Mouse (Mus musculus) spleen, adult 12 weeks (tissue): Measurements from ENCODE around the gene Gchfr.

Source experiments
- DNase-seq: peaks from one replicate; pipeline ENCODE4 v3.0.0; 2022; ENCODE audit warnings: low spot score

Gene Gchfr

DNA sequence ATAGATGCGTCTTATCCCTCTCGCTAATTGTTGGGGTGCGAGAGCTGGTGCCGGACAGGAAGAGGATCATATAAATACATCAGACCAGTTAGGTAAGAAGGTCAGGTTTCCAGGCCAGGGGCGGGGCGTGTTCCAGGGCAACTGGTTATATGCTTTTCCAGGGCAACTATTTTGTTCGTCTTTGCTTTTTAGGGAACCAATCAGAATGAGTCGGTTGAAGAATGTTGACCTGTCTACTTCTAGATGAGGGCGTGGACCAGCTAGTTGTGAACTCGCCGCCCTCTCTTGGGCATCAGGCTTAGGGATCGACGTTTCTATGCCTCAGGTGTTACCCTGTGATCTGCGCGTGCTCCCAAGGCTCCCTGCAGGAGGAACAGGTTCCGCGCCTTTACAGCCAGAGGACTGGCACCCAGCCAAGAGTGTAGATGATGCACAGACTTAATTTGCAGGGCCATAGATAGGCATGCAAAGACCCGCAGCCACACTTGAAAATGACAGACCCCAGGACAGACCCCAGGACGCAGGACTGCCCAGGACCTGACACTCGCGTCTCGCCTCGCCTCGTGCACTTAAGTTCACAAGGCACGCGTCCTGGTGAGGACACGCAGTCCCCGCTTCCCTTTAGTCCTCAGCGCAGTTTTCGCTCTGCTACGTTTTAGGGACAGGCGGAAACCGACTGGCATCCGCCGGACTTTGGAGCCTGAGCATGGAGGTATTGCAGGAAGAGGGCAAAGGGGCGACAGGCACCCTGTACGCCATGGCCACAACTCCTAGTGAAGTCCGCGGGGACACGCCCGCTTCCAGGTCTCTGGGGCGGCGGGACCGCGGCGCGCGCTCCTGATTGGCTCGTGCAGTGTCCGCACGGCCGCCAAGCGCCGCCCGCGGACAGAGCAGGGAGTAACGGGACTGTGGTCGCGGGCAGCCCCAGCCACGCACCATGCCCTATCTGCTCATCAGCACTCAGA, at the start of gene Gchfr:
Gene Gchfr, plus strand, starts transcription at position 873 of the 965 bp plus-strand sequence.
- DNase-seq, result peak; percentile 20

DNA sequence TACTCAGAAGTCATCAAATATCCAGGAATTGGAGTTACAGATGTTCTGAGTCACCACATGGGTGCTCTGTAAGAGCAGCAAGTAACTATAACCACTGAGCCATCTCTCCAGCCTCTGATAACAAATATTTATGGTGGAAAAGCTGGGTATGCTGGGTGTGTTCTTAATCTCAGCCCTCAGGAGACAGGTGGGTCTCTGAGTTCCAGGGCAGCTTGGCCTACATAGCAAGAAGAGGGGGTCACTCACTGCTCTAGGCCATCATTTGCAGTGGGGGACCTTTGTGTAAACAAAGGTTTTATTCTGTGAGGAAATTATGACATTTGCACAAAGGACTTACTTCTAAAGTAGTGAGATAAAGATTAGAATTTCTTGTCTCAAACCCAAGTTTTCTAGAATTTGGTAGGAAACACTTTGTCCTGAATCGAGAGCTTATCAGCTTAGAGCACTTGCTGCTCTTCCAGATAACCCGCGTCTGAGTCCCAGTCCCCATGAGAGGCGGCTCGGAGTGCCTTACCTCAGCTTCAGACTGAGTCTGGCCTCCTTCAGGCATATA, 31.2 kb upstream of the Gchfr start:
- peak; percentile 16 for DNase-seq

DNA sequence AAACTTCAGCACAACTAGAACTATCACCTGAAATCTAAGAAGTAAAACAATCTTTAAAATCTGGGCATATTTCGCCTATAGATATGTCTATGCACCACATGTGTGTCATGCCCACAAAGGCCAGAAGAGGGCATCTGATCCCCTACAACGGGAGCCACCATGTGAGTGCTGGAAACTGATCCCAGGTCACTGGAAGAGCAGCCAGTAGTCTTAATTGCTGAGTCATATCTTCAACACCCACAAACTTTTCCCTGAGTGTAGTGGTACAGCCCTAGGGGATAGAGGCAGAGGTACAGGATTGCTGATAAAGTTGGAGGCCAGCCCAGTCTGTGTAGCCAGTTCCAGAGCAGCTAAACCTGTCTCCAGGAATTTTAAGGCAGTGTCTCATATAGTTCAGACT, 22.4 kb upstream of the Gchfr start:
- no peak for DNase-seq

GRCm38 (mm10) chr2:119146435-119146834, 21.1 kb upstream of the Gchfr start:
- DNase-seq, result no peak

- DNase-seq, result no peak
Measured at GRCm38 (mm10) chr2:119147160-119147678, 20.4 kb upstream of the Gchfr start.

DNA sequence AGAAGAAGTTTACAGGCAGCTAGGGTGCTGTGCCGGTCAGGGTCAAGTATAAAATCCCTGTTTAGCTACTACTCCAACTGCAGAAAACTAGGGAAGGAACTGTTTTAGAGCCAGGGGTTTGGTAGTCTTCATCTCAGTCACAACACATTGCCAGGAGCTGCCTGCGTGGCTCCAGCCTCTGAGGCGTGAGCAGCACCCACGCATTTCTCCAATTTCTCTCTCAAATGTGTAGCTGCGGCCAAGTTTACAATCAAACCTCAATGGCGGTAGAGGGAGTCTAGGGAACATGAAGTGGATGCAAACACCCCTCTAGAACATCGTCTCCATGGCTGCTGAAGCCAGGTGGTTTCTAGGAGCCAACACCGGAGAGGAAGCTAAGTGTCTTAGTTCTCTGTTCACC, 19.8 kb upstream of the Gchfr start:
- no peak for DNase-seq

GRCm38 (mm10) chr2:119152255-119152654, 15.3 kb upstream of the Gchfr start:
- DNase-seq, result no peak

DNA sequence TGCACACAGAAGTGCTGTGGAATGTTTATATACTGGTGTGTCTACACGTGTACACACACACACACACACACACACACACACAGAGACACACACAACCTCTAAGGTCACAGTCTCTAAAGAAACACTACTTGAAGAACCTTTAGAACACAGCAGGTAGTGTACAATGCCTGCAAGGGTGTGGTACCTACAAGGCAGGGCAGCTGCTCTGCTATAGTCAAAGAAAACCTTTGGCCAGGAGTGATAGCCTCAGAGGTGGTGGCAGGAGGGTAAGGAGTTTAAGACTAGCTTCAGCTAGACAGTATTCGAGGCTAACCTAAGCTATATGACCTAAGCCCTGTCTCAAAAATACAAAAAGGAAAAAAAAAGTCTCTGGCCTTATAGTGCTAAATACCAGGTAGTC, 12.9 kb upstream of the Gchfr start:
- no peak for DNase-seq

DNA sequence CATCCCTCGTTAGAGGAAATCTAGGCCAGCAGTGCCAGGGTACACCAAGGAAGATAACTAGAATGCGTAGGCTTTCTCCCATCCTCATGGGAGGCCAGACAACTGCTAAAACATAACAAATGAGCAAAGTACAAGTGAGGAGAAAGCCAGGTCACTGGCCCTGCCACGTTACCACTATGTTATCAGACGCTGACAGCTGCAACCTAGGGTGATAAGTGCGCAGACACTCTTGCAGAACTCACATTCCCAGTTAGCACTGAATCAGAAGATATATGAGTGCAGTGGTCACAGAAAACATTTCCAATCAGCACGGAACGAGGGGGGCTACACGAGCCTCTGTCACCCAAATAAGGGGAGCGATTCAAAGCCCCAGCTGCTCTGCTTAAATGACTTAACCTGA, 12.2 kb upstream of the Gchfr start:
- peak; percentile 69 for DNase-seq

- peak; percentile 27 for DNase-seq
Measured at GRCm38 (mm10) chr2:119156081-119156680, 11.4 kb upstream of the Gchfr start.

GRCm38 (mm10) chr2:119156681-119157572, 10.6 kb upstream of the Gchfr start, which contains the start of gene Rmdn3:
Gene Rmdn3, minus strand, starts transcription at chr2:119157034.
- peak; percentile 93 for DNase-seq

DNA sequence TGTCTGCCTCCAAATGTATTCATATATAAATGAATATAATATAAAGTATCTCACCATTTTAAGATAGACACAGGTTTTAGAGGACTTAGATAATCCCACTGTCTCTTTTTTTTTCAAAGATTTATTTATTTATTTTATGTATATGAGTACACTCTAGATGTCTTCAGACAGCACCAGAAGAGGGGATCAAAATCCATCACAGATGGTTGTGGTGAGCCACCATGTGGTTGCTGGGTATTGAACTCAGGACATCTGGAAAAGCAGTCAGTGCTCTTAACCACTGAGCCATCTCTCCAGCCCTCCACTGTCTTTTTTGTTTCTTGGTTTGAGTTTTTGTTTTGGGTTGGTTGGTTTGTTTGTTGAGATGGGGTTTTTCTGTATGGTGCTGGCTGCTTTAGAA, 9.7 kb upstream of the Gchfr start:
- no peak for DNase-seq

- DNase-seq, result no peak
Measured at GRCm38 (mm10) chr2:119161247-119161646, 6.3 kb upstream of the Gchfr start.

DNA sequence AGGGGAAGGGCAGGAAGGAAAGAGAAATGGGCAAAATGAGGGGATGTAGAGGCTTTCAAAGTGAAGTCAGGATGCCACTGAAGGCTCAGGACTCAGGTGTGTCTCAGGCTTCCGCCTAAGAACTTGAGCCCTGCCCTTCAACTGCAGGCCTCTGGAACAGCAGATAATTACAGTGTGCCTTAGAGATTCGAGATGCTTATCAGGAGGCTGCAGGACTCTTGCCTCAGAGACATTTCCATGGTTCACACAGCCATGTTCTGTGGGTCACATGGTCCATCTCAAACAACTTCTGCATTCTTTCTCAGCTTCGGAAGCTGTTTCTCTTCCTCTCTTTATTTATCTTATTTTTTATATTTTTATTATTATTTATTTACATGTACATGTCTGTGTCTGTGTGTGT, 4.4 kb upstream of the Gchfr start:
- DNase-seq, result no peak

DNA sequence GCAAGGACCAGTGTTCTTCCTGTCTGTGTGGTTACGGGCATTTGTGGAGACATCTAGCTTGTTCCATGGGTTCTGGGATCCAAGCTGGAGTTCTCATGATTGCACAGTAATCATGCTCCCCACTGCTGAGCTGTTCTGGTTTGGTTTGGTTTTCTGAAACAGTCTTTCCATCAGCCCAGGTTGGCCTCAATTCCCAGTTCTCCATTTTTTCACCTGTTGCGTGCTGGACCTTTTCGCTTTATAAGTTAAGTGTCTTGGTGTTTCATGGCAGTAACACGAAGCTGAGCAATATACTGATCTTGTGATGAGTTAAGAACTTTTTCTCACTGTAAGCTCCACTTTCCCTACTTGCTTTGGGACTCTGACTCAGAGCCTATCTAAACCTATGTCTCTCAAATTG, 3.6 kb upstream of the Gchfr start:
- DNase-seq, result no peak

DNA sequence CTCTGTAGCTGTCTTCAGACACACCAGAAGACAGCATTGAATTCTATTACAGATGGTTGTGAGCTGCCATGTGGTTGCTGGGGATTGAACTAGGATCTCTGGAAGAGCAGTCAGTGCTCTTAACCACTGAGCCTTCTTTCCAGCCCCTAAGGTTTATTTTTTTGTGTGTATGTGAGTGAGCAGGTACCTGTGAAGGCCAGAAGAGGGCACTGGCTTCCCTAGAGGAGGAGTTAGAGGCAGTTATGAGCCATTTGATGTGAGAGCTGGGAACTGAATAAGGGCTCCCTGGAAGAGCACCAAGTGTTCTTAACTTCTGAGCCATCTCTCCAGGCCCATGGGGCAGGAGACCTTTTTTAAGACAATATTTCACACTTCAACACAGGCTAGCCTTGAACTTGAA, 2.2 kb upstream of the Gchfr start:
- DNase-seq, result no peak

- no peak for DNase-seq
Measured at GRCm38 (mm10) chr2:119167866-119168256, 288 bp downstream of the Gchfr start.

DNA sequence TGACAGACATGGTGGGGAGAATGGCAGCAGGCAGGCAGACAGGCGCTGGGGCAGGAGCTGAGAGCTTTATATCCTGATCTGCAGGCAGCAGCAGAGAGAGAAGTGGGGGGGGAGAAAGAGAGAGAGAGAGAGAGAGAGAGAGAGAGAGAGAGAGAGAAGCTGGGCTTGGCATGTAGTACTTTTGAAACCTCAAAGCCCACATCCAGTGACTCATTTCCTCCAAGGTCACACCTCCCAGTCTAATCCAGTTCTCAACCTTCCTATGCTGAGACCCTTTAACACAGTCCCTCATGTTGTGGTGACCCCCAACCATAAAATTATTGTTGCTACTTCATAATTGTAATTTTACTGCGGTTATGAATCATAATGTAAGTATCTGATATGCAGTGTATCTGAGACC, 2.7 kb downstream of the Gchfr start:
- no peak for DNase-seq

DNA sequence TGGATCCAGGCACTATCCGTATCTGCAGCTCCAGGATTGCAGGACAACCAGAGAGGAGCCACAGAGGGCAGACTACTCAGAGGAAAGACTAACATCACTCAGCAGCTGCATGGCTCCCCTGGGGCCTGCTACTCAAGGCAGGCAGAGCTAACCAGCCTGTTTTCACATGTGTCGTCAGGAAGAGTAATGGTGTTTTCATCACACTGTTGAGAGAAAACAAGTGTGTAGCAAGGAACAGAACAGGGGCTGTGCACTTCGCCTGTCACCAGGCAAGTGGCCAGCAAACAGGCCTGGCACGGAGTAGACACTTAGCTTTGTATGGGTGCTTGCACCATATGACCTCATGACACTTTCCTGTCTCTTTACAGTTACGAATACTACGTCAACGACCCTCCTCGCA, 4.0 kb downstream of the Gchfr start:
- no peak for DNase-seq

DNA sequence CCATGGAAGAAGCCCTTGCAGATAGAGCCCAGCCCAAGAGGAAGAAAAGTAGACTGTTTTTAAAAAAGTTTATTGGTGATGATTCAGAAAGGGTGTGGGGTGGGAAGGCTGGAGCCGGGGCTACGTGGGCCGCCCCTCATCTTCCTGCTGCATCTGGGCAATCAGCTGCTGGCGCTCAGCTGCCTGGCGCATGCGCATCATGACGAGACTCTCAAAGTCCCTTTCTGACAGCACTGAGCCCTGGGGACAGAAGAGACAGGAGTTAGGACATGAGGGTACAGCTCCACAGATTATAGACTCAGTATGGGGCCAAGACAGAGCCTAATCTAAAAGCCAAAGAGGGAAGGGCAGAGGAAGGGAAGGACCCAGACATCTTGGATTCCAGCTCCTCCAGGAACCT, 4.9 kb downstream of the Gchfr start:
- DNase-seq, result no peak

GRCm38 (mm10) chr2:119172862-119173576, 5.4 kb downstream of the Gchfr start:
- DNase-seq, result peak; percentile 38
